Mouse (Mus musculus) frontal cortex, adult 2 months (tissue): ENCODE data around the gene Hat1. TPM values are rescaled to one million over a fixed set of nuclear protein-coding genes. Genes with fewer than 3 reads are reported as not detected.
"Not testable (repeated sequence)": the region's sequence is repeated elsewhere in the genome, so short reads cannot be mapped to it uniquely, and the experiment has no call there.

ENCODE experiments used
- DNase-seq, 2 experiments: peaks; one replicate each; pipeline ENCODE4 v3.0.0; 2022; ENCODE audit warnings: low spot score in 1 of 2; ENCODE audit errors: extremely low spot score in 1 of 2
- polyA plus RNA-seq: library from polyadenylated mRNA; depleted of rRNA; stranded (reverse); fragments of >200 nt; gene quantifications from 2 replicates; pipeline ENCODE4 v1.2.3, GENCODE M21; 2012; rRNA removed

Hat1 gene
- 22.6 and 22.9 TPM in 2 replicates for polyA plus RNA-seq

DNA sequence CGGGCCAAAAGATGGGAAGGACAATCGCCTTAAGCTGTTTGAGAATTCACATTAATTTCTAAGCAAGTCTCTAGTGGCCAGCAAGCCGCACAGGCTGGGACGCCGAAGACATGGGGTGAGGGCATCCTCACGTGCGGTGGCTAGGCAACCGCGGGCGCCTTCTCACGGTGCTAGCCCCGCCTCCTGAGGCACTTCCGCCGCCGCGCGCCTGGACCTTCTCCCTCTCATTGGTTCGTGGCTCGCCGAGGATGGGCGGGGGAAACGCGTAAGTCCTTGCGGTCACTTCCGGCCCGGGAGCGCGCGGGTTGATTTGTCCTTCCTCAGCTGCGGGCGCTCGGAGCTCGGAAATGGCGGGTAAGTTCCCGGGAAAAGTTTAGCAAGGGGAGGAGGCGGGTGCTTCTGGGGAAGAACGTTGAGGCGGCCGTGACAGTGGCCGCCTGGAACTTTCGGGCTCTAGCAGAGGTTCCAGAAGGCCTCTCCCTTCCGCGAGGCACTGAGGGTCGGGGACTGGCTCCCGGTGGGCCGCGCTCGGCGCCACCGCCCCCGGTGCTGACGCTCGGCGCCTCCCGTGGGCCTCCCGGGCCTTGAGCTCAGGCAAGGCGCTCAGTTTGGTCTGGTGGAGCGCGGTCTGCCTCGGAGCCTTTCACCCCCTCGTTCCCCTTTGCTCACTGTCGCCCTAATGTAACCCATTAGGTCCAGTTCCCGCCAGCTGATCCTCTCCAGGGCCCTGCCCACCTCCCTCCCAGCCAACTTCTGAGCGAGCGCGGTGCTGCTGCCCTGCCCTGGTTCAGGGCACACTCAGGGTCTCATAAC lies at the start of gene Hat1:
Hat1 (plus strand) TSS at position 8 of the 813 bp plus-strand sequence.
- DNase-seq: peak; percentile 92 to 97

DNA sequence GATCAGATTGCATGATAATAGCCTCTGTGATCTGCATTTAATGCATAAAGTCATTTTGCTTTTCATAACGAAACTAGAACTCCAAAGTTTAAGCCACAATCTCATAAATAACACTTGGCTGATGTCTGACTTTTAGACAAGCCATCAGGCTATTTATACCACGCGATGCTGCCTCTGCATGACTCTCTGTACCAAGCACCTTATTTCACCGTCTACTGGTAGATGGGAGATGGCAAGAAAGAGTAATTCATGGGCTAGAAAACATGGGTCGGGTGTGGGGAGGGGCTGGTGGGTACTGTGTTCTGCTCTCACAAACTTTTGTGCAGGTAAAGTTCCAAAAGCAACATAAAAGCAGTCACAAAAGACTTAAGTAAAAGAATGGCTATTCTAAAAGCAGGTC lies 48.6 kb upstream of the Hat1 start:
- no peak for DNase-seq

GRCm38 (mm10) chr2:71343884-71344640 lies 44.7 kb upstream of the Hat1 start:
- no peak for DNase-seq

DNA sequence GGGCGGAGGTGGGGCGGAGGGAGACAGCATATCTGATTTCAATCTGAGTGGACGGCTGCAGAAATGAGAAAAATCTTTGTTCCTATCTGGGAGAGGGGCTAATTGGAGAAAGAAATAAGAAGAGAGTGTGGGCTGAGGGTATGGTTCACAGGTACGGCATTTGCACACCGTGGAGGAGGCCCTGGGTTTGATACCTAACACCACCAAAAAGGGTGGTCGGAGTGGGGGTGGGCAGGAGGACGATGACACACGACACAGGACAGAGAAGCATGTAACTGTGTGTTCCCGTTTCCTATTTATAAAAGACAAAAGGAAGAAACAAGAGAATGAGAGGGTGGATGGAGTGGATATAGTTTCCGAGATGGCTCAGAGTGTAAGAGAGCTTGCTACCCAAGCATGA lies 41.6 kb upstream of the Hat1 start:
- DNase-seq: no peak

DNA sequence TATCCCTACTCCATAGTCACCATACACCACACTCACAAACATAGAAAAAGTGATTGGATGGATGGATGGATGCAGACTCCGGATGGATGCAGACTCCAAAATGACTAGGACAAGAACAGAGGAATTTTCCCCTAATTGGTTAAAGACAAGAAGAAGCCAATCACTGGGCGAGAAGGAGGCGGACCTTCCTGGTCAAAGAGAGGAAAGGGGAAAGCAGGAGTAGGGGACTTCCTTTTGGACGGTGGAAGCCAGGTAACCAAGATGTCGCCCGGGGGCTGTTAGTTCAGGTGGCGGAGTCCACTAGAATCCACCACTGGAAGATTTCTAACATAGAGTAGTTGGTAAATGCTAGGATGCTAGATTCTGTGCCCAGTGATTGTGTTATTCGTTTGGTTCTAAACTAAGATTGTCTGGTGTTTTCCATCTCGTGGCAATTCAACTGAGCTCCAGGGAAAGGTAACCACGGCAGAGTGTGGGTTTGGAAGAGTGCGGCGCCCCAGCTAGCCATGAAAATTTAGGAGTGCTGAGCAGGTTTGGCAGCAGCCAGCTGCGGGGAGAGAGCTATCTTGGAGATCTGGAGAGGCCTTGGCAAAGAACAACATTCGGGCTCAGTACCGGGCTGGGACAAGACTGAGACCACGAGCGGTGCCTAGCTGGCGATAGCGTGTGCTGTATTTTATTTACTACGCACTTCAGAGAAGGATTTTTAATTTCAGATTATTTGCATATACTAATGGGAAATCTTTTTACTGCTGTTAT lies 40.8 kb upstream of the Hat1 start:
- no peak for DNase-seq

GRCm38 (mm10) chr2:71349511-71349910 lies 39.2 kb upstream of the Hat1 start:
- DNase-seq: no peak

GRCm38 (mm10) chr2:71350181-71350580 lies 38.6 kb upstream of the Hat1 start:
- no peak for DNase-seq

GRCm38 (mm10) chr2:71350904-71351726 lies 37.6 kb upstream of the Hat1 start:
- no peak for DNase-seq

- no peak for DNase-seq
Measured at GRCm38 (mm10) chr2:71351727-71351987, 37.1 kb upstream of the Hat1 start.

DNA sequence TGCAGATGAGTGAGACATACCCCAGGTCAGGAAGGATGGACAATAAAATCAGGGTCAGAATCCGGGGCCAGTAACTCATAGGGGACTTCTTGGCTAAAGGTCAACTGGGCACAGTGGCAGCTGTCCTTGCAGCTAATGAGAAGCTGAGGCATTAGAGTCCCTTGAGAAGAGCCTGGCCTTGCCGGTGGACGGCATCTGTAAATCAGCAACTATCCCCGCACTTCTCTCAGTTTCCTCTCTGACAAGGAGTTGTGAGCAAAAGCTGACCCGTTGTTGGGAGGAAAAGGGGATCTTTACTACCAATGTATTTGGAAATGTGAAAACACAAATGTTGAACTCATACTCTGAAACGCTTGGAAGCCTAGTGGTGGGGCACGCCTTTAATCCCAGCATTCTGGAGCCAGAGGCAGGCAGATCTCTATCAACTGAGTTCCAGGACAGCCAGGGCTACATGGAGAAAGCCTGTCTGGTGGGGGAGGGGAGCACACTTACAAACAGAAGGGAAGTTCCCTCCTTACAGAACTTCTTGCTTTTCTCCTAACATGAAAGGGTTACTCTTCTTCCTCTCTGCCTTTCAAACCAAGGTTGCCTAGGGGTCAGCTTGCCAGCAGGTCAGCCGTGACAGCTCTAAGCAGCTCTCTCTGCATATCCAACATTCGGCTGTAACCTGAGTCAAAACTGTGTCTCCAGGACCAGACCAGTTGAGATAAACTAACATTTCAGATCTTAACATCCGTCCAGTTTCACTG lies 35.3 kb upstream of the Hat1 start:
- DNase-seq: no peak

DNA sequence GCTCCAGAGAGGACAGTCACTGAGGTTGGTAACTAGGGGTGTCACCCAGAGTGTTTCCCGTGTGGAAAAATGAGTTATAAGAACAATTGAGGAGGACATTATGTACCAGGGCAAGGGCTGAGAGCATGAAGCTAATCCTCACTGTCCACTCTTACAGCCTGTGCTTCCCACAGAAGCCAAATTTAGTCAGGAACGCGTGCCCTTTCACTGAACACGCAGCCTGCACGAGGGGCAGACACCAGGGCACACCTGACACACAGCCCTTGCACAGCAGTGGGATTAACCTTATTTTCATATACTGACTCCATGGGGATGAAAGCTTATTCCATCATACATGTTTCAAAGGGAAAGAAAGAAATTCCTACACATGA lies 34.7 kb upstream of the Hat1 start:
- DNase-seq: no peak

- DNase-seq: no peak
Measured at GRCm38 (mm10) chr2:71358347-71358746, 30.4 kb upstream of the Hat1 start.

DNA sequence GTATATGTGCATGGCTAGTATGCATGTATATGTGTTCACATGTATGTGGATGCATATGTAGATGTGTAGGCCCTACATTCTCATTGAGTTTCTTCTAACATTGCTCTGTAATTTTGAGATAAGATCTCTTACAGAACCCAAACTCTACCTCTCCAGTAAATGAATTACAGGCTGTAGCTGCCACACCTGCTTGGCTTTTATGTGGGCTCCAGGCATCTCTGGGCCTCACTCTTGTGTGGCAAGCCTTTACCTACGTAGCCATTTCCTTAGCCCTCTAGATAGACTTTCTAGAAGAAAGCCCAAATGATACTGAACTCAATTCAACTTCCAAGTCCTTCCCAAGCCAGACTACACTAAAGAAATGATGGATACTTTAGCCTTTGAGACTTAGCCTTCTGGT lies 28.6 kb upstream of the Hat1 start:
- DNase-seq: no peak

DNA sequence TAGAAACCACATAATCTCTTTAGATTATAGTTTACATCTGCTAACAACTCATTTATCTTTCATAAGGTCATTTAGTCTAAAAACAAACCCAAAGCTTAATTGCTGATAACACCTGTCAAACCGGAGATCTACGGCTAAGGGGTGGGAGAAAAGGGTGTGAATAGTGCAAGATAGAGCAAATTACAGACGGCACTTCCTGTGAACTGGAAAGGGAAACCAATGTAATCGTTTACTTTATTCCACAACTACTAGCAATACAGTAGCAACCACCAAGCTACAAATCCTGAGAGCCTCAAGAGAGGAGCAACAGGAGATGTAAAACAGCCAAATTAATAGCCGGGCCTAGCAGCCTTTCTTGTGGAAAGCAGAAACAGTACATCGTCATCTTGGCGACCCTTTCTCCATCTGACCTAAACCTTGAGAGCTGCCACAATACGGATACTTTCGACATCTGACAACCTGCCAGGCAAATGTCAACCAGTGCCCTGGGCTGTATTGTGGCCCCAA lies 22.1 kb upstream of the Hat1 start:
- DNase-seq: peak in 1 of 2 experiments; percentile 36

DNA sequence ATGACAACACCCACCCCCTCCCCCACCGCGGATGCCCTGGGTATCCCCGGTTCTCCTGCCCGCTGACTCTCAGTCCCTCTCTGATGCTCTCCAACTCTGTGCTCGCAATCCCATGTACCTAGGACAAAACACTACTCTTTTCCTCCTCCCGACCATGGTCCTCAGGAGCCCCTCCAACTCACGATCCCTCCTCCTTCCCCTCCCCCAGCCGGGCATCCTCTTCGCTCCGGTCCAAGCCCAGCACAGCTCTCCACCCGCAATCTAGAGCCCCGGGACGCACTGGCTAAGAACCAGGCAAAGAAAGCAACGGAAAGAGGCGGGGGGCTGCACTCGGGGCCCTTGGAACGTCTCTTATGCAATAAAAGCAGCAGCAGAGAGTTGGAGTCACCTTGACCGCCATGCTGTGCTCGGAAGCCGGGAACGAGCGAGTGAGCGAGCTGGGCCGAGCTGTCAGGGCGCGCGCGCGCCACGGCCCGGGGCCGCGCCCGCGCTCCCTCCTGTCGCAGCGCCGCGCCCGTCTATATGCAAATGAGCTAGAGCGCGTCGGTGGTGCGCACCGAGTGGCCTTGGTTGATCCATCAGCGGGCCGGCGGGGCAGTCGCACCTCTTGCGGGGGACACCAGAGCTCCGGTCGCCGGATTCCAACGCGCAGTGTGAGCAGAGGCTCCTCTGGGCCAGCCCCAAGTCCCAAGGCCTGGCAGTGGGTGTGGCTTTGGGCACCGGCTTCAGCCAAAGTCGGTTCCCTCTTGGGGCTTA lies 21.5 kb upstream of the Hat1 start, which contains the start of gene Slc25a12:
Slc25a12 (minus strand) TSS at position 625 of the 756 bp plus-strand sequence.
- peak; percentile 37 to 64 for DNase-seq

DNA sequence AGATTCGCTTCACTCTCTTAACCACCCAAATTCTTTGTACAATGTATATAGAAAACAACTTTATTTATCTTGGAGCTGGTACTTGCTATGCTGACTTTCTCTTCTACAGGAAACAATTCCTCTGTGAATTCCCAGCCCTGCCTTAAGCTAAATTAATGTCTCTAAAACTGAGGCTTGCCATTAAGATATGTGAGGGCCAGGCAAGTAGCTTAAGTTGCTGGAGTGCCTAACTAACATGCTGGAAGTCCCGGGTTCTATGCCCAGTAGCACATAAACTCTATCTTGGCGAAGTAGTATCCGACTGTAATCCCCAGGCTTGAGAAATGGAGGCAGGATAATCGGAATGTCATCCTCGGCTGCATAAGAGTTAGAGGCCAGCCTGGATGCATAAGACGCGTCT lies 20.7 kb upstream of the Hat1 start:
- DNase-seq: no peak

DNA sequence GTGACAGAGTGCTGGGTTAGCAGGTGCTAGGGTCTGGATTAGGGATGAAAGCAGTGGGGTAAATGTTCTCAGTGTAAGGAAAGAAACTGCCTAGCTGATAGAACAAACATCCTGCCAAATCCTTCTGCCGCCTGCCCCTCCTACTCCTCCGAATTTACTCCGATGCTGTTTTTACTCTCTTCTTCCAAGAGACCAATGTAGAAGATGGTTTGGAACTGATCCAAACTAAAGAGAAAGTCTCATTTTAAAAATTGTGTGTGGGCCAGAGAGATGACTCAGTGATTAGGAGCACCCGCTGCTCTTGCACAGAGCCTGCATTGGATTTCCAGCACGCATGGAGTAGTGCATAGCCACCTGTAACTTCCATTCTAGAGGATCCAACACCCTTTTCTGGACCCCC lies 17.0 kb upstream of the Hat1 start:
- DNase-seq: peak; percentile 68 to 81

GRCm38 (mm10) chr2:71372261-71372660 lies 16.5 kb upstream of the Hat1 start:
- DNase-seq: not testable (repeated sequence)
